Mouse (Mus musculus): ENCODE results near the gene Gm44503. TPM values are rescaled to one million over a fixed set of nuclear protein-coding genes. Genes with fewer than 3 reads are reported as not detected.
A peak's percentile ranks its signal among the peaks of the same experiment; 100 is the strongest.

Gene Gm44503
- total RNA-seq, 2 experiments from 2014 or later: not detected

DNA sequence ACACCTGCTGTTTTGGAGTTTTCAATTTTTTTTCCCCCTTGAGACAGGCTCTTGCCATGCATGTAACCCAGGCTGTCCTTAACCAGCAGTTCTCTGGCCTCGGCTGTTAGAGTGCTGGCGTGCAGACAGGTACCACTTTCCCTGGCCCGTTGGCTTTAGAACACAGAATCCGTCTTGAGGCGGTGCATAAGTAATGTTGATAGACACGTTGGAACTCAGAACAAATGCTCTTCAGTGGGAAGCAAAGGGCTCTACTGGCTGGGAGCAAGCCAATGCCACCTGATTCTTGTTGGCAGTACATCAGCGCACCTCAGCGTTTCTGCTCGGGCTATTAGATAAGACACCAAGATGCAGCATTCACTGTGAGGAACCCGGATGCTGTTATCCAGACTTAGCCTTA lies 61.2 kb downstream of the Gm44503 start:
- no peak for ATAC-seq (ENCODE audit: poor library complexity, severe bottlenecking)

DNA sequence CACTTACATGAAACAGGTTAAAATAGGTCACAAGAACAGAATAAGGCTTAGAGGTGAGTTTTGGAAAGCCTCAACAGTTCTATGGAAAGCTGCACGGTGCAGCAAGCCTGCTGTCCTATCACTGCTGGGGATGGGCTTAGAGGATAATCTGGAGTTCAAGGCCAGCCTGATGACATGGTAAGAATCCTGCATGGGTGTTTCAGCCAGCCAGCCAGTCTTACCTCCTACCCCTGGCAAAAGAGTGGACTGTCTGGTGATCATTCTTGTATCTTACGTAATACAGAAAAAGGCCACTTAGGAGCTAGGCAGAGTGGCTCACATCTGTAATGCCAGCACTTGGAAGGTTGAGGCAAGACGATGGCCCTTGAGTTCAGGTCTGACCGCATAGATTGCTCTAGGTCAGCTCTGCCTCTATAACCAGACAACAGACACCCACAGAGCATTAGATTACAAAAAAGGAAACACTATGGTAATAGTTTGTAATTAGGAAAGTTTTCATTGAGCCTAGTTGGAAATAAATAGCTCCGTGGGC lies 62.0 kb downstream of the Gm44503 start:
- no peak for ATAC-seq (ENCODE audit: poor library complexity, severe bottlenecking)

DNA sequence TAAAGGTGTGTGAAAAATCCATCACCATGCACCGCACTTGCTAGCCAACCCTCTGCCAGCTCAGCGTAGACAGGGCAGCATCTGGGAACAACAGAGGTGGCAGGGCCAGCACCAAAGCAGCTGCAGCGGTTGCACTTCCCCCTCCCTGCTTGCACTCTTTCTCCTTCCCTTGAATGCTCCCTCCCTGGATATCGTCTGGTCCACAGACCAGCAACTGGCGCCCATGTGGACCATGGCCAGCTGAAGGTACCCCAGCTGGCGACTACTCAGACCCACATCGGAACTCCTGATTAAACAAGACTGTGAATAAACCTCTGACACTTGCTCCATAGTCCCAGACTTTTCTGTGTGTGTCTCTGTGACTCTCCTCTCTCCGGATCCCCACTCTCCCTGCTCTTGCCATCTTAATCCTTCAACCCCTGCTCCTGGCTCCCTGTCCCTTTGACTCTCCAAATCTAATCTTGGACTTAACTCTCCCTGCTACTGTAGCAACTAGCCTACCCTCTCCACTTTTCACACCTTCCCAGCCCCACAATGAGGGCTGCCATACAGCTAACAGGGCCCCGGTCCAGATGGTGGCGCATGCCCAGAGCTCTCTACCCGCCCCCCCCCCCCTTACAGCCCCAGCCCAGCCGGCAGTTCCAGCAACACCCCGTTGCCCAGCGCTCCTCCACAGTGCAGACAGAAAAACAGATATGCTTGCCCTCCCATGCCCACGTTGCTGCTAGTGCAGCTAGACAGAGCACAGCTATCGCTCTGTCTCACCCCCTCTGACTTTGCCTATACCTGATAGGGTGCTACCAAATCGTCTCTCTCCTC lies 67.4 kb downstream of the Gm44503 start:
- ATAC-seq (ENCODE audit: poor library complexity, severe bottlenecking): no peak

DNA sequence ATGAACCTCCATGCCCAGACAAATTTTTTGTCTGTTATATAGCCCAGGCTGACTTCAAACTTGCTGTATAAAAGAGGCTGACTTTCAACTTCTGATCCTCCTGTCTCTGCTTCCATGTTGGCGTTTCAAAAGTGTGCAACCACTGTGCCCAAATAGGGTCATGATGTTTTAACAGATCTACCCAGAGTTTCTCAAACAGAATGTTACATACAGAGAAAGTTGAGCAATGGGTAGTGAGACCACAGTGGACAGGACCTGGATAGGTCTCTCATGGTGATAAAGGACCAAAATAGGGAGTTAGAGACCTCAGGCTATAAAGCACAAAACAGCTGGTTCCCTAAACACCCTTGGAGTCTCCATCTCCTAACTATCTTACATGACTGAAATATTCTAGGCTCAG lies 71.8 kb downstream of the Gm44503 start:
- ATAC-seq (ENCODE audit: poor library complexity, severe bottlenecking): peak; percentile 84

DNA sequence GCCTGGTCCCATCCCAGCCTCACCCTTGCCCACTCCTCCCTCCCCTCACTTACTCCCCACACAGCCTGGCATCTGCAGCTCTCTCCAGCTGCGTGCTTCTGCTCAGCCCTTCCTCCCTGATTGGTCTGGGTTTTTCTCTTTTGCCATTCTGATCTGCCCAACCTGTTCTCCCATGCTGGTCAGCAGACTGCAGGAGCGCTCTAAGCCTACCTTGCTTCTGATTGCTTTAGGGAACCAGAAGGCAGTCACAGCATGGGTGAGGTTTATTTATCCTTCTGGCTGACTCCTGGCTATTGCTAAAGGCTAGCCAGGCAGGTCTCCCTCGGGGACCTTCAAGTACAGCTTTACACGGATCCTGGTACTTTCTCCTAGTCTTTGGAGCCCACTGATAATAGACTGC lies 72.8 kb downstream of the Gm44503 start:
- no peak for ATAC-seq (ENCODE audit: poor library complexity, severe bottlenecking)

DNA sequence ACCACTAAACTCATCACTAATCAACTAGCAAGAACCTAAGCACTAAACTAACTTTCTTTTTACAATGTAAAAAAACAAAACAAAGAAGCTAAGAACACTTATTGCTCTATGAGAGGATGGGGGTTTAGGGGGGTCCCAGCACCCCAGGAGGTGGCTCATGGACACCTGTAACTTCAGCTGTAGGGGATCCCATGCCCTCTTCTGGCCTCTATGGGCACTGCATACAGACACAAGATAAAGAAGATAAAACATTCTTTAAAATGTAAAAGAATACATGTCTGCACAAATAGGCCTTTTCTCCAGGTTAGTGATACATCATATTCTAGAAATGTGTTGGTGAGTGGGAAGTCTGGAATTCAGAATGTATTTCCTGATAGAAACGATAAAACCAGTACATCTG lies 74.8 kb downstream of the Gm44503 start:
- ATAC-seq (ENCODE audit: poor library complexity, severe bottlenecking): no peak

DNA sequence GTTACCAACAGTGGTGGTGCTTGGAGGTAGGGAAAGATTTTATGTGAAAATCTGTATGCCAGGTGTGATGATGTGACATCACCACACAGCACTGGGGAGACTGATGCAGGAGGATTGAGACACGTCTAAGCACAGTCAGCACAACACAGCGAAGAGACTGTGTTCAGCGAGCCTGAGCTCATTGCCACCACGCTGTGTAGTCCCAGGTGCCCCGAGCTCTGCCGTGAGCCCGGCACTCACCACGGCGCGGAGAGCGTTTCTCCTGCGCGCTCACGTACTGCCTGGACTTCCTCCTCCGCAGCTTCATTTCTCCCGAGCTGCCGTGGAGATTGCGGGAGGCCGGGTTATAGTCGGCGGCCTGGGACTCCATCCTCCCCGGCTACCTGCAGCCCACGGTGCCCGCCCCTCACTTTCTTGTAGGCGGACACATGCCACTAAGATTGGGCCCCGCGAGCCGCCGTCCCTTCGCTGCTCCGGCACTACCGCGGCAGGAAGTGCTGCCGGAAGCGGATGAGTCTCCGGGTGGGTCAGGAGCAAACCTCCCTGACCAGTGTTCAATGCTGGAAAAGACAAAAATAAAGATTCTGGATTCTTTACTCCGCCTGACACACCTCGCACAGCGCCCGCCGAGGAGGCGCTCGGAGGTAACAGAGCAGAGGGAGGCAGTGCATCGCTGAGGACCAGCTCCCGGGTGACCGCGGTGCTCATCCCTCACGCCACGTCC lies 80.7 kb downstream of the Gm44503 start:
- ATAC-seq (ENCODE audit: poor library complexity, severe bottlenecking): peak; percentile 87

DNA sequence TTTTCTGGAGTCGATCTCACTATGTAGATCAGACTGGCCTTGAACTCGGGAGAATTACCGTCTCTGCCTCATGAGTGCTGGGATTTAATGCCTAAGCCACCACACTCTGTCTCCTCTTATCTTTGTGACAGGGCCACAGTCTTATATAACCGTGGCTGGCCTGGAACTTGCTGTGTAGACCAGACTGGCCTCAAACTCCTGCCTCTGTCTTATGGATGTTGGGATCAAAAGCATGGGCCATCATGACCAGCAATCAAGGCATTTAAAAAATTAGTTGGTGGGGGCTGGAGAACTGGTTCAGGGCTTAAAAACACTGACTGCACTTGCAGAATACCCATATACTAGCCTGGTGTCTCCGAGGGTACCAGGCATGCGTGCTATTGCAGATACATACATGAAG lies 81.4 kb downstream of the Gm44503 start, which contains the start of gene Pigb:
Gene Pigb (minus strand): TSS at position 299 of the 400 bp plus-strand sequence.
- ATAC-seq (ENCODE audit: poor library complexity, severe bottlenecking): no peak

DNA sequence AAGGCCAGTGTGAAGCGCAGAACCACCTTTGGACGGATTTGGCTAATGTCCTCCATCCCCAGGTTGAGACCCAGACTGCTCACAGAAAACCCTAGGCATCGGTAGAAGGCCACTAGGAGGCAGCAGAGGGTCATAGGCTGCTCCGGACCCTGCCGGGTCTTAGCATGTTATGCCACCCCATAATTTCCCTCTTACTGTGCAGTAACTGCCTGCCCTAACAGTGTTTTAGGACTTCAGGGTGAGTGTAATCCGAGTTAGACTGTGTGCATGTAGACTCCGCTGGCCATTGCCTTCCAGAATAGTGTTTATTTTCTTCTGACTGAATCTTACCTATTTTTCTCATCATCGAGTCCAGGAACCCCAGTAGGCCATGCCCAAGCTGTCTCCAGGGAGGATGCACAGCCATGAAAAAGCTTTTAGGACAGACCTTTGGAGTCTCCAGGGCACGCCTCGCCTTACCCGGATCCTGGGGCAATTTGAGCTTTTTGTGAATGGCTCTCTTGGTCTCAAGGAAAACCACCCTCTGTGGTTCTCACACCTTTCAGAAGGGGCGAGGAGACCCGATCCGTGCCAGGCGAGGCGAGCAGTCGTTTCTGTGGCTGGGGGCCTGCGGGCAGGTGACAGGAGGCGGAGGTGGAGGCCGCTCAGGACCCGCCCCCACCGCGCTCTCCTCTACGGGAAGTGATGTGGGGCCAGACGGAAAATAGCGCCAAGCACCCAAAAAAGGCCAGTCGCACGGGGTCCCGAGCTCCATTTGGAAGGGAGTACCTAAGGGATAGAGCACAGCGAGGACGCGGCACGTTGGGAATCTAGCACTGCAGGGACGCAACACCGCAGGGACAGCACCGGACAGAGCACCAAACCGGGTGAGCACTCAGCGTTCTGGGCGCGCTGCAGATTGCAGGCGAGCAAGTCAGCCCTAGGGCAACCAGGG lies 85.8 kb downstream of the Gm44503 start, which contains the start of gene Rab27a:
Gene Rab27a (plus strand): TSS at position 709 of the 934 bp plus-strand sequence.
- ATAC-seq (ENCODE audit: poor library complexity, severe bottlenecking): peak; percentile 79

DNA sequence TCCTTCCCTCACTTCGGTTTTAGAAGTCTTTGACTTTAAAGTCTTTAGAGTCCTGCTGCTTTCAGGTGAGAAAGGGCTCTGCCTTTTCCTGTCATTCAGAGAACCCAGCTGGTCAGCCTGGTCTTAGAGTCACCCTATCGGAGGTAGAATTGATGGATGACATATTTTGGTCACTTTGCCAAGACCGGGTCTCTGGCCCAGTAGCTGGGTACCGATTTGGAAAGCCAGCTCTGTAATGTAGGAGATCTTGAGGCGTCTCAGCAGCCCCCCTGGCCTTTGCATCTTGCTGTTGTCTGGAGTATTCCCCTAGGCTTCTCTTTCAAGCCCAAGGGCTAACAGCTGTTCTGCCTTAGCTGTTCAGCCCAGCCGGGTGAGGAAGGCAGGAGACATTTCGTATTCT lies 86.6 kb downstream of the Gm44503 start:
- no peak for ATAC-seq (ENCODE audit: poor library complexity, severe bottlenecking)

DNA sequence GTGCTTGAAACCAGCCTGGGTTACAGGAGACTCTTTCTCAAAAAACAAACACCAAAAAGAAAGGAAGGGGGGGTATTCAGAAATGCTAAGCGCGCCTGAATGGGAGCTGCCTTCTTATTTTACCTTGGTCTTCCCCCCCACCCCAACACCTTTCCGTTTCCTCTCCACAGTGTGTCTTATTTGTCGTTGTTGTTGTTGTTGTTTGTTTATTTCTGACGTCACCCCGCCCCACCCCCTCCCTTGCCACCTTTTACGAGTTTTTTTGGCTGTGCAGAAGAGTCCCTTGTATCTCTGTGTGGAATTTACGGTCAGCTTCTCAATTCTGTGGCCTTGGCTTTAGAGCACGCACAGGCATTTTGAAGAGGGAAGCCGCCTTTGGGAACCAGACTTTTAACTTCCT lies 87.1 kb downstream of the Gm44503 start:
- no peak for ATAC-seq (ENCODE audit: poor library complexity, severe bottlenecking)

DNA sequence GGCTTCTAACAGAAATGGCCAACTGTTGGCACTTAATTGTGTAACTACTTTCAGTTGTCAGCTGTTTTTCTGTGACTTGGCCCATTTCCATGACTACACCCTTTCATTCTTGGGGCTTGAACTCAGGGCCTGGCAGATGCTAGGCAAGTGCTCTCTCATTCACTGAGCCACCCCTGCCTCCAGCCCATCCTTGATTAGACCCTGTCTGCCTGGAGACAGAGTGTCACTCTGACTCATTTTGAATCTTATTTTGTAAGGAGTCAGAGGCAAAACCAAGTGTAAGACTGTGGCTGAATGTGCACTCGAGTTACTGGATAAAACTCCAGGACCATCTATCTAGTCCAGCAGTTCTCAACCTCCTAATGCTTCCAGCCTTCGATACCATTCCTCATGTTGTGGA lies 89.3 kb downstream of the Gm44503 start:
- ATAC-seq (ENCODE audit: poor library complexity, severe bottlenecking): no peak

DNA sequence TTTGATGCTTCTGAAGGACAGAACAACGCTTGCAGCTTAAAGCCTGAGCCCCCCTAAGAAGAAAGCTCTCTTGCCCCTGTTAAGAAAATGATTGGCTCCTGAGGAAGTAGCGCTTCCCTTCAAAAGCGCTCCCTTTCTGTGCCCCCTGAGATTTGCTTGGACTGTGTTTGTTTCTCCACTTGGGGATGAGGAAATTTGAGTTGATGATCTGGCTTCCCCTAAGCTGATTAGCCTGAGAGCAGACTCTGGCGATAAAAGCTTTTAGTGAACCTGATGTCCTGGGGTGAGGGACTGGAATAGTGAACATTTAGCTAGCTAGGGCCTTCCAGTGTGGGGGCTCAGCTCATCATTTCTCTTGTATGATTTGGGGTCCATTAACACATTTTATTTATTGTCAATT lies 90.3 kb downstream of the Gm44503 start:
- no peak for ATAC-seq (ENCODE audit: poor library complexity, severe bottlenecking)

DNA sequence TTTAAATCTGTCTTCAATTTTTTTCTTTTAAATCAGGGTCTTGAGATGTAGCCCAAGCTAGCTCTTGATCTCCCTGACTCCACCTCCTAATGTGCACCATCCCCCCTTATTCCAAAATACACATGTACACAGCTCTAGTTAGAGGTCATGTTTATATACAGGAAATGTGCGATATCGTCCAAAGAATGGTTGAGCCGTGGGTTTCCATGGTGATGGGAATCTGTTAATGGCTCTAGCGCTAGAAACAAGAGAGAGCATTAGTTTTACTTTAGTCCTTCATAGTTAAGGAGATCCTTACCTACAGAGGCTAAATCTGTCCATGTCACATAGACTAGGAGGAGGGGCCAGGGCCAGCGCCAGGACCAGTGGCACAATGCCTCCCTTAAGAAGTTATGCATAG lies 91.2 kb downstream of the Gm44503 start:
- ATAC-seq (ENCODE audit: poor library complexity, severe bottlenecking): no peak

DNA sequence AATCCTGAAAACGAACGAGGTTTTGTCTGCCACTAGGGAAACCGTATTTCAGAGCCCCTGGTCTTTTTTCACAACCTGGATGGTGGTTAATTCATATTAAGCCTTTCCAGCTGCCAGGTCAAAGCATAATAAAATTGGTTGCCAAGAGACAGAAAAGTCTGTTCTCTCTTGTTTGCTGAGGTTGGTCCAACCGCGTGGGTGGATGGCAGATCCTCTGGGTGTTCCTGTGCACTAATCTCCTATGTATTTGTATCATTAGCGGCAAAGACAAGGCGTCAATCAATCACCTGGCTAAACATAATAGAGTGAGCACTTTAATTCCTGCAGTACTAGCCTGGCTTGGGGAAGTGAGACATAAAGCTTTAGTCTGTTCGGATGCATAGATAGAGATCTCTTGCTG lies 92.0 kb downstream of the Gm44503 start:
- no peak for ATAC-seq (ENCODE audit: poor library complexity, severe bottlenecking)

DNA sequence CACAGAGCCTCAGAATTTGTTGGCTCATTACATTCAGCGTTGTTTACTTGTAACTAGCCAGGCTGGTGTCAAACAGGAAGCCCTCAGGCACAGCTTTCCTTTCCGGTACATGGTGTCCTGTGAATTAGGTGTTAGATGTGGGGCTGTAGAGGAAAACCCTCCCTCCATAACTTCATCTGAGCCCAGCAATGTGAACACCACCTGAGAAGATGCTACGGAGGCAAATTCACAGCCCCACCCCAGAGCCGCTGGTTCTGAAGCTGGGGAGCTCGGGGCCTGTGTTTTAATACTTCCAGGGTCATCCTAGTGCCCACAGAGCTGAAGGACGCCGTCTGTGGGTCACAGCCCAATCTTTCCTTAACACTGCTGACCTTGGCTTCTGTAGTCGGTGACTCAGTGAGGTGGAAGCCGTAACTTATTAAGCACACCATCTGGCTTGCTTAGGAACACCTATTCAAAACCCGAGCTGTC lies 96.8 kb downstream of the Gm44503 start:
- no peak for ATAC-seq (ENCODE audit: poor library complexity, severe bottlenecking)

DNA sequence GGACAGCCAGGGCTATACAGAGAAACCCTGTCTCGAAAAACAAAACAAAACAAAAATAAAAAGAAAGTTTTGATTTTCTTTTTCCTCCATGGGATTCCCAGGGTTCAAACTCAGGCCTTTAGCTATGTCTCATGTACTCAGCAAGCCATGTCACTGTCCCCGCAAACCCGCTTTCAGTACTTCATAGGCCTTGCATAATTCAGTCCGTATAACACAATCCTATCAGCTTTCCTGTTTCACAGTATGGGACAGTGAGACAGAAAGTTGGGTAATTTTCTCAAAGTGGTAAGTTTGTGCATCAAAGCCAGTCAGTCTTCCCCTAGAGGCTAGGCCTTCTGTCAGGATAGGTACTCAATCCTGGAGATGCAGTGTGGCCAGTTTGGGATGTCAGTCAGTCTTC lies 100.6 kb downstream of the Gm44503 start:
- ATAC-seq (ENCODE audit: poor library complexity, severe bottlenecking): peak; percentile 78

DNA sequence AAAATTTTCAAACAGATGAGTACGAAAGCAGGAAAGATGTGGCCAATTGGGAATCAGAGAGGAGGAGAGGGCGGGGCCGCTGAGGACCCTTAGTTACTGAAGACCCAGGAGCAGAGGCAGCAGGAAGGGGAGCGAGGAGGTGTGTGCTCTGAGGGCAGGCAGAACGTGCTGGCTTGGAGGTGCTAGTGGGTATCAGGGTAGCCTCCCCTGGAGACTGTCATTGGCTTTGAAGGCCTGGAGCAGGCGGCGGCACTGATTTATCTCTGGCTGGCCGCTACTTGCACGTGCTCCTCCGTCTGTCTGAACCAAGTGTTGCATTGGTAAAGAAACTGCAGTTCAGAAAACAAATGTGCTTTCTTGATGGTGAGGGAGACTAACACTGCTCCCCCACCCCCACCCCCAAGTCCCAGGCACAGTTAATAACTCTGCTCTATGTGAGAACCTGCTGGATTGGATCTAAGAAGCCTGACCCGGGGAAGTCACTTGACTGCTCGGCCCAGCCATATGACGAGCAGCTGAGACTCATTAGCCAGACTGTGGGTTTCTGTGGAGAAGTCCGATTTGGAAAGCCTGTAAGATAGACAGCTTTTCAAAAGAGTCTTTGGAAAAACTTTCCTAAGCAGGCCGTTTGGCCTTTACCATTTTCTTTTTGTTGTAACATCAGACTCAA lies 105.1 kb downstream of the Gm44503 start:
- no peak for ATAC-seq (ENCODE audit: poor library complexity, severe bottlenecking)
